Mouse (Mus musculus) stomach, postnatal 0 days (tissue): ENCODE results near the gene Cdca5.

Experiments used
- CTCF ChIP-seq: IDR thresholded peaks from 2 replicates; pipeline ENCODE4 v1.5.1; 2016; ENCODE audit warnings: antibody characterized with exemption, low read depth, mild to moderate bottlenecking, moderate library complexity
- EP300 ChIP-seq: optimal IDR thresholded peaks from 2 replicates; pipeline ENCODE3; 2016; ENCODE audit warnings: antibody characterized with exemption

- TF ChIP-seq CTCF (no peak), EP300 (no peak)
Measured at GRCm38 (mm10) chr19:6088841-6089240, 4.1 kb downstream of the Cdca5 start.
